Mouse (Mus musculus): ENCODE measurements around the gene Gm527. TPM values are rescaled to one million over a fixed set of nuclear protein-coding genes. Genes with fewer than 3 reads are reported as not detected.

The Gm527 gene
- polyA plus RNA-seq, 1 experiment from 2014 or later = 4.0 TPM

- ATAC-seq (ENCODE audit: low read depth) (no peak), DNase-seq (ENCODE audit: low spot score) (no peak)
- peak overlapping the region; percentile 72 for H3K9ac ChIP-seq (ENCODE audit: low read depth, low read length)
- H3K27ac ChIP-seq (replicated peaks; ENCODE audit: low read depth, low read length) = 0 out of 2 replicates have a peak overlapping the region, but pooled peaks have one; percentile 50
- no peaks in the 10 kb centered on the region for H3K9me3 ChIP-seq (ENCODE audit: control insufficient read depth, low read length)
- peaks cover 10% of the 10 kb centered on the region; the same call in 1 of the 2 replicates for H3K4me1 ChIP-seq (ENCODE audit: control insufficient read depth, insufficient read depth, low read length)
- peak overlapping the region; percentile 69 for H3K4me3 ChIP-seq (ENCODE audit: low read depth, low read length)
- H3K27me3 ChIP-seq (replicated peaks; ENCODE audit: control insufficient read depth, insufficient read depth, low read length) = no peaks in the 10 kb centered on the region
- no peaks in the 10 kb centered on the region for H3K36me3 ChIP-seq (ENCODE audit: control insufficient read depth, insufficient read depth, low read length)
- WGBS = 19% methylated on average over 4 of the region's 4 CpGs
- peak overlapping the region; percentile 77 for H3K4me2 ChIP-seq (ENCODE audit: low read depth, low read length)
These were observed 46.9 kb downstream of the Gm527 start for GRCm38 (mm10) chr12:64964560-64964959.

DNA sequence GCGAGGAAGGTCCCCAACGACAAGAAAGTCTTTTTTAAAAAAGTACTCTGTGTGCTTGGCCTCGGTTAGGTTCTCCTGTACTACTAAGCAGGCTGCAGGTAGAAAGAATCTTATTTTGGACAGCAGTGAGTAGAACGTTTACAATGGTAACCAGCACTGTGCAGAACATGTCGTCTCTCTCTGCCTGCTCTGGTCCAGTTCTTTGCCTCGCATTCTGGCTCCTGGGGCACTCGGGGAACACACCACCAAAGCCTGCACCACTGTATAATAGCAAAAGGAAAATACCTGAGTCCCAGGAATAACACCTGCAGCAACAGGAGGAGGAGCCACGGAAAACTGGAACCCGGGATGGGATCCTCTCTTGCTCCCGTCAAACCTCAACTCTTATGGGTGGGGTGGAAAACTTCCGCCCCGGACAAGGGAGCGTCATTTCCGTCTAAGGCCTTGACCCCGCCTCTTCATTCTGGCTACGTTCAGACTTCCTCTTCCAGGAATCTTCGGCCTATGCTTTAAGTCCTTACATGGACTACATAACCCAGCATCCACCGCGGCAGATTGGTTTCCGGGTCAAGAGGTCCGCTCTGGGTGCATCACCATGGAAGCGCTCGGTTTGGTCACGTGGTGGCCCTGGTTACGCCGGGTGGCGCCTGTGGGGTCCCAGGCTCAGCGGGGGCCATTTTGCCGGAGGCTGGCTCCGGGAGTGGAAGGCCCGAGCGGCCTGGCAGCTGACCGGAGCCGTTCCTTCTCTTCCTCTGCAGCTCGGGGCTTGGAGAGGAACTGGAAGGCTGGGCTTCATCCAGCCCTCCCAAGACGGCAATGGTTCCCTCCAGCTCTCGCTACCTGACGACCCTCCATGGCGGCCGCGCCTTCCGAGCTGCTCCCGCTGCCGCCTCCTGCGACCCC, 47.7 kb downstream of the Gm527 start, which contains the start of the genes Klhl28 and Togaram1:
Gene Klhl28 (minus strand): TSS at position 411 of the 903 bp plus-strand sequence.
Gene Togaram1 (plus strand): TSS at position 681 of the 903 bp plus-strand sequence.
- Histone ChIP-seq H3K27ac (replicated peaks; ENCODE audit: low read depth, low read length) (peak within 1 kb of the TSS; percentile 85), H3K4me3 (ENCODE audit: low read depth, low read length) (peak within 1 kb of the TSS; percentile 69), H3K9ac (ENCODE audit: low read depth, low read length) (peak within 1 kb of the TSS; percentile 76), H3K9me3 (ENCODE audit: control insufficient read depth, low read length) (no peaks in the 10 kb centered on the region), H3K4me1 (ENCODE audit: control insufficient read depth, insufficient read depth, low read length) (peaks cover 15% of the 10 kb centered on the region), H3K36me3 (ENCODE audit: control insufficient read depth, insufficient read depth, low read length) (no peaks in the 10 kb centered on the region), H3K27me3 (replicated peaks; ENCODE audit: control insufficient read depth, insufficient read depth, low read length) (no peaks in the 10 kb centered on the region), H3K4me2 (ENCODE audit: low read depth, low read length) (peak within 1 kb of the TSS; percentile 89)
- under 1% methylated on average over 40 of the region's 45 CpGs for WGBS
- DNase-seq (ENCODE audit: low spot score) (peak; percentile 100), ATAC-seq (ENCODE audit: low read depth) (peak; percentile 99)

- H3K4me2 ChIP-seq (ENCODE audit: low read depth, low read length) = peak overlapping the region; percentile 89
- H3K4me3 ChIP-seq (ENCODE audit: low read depth, low read length) = peak overlapping the region; percentile 69
- peak overlapping the region; percentile 85 for H3K27ac ChIP-seq (replicated peaks; ENCODE audit: low read depth, low read length)
- H3K27me3 ChIP-seq (replicated peaks; ENCODE audit: control insufficient read depth, insufficient read depth, low read length) = no peaks in the 10 kb centered on the region
- H3K9ac ChIP-seq (ENCODE audit: low read depth, low read length) = peak overlapping the region; percentile 76
- 0% methylated on average over 29 of the region's 44 CpGs for WGBS
- peak; percentile 20 for ATAC-seq (ENCODE audit: low read depth)
- H3K4me1 ChIP-seq (ENCODE audit: control insufficient read depth, insufficient read depth, low read length) = peaks cover 23% of the 10 kb centered on the region
- peaks cover 7% of the 10 kb centered on the region; the same call in 1 of the 2 replicates for H3K36me3 ChIP-seq (ENCODE audit: control insufficient read depth, insufficient read depth, low read length)
- DNase-seq (ENCODE audit: low spot score) = peak; percentile 42
- H3K9me3 ChIP-seq (ENCODE audit: control insufficient read depth, low read length) = no peaks in the 10 kb centered on the region
These were observed 48.5 kb downstream of the Gm527 start for GRCm38 (mm10) chr12:64966101-64966631.

DNA sequence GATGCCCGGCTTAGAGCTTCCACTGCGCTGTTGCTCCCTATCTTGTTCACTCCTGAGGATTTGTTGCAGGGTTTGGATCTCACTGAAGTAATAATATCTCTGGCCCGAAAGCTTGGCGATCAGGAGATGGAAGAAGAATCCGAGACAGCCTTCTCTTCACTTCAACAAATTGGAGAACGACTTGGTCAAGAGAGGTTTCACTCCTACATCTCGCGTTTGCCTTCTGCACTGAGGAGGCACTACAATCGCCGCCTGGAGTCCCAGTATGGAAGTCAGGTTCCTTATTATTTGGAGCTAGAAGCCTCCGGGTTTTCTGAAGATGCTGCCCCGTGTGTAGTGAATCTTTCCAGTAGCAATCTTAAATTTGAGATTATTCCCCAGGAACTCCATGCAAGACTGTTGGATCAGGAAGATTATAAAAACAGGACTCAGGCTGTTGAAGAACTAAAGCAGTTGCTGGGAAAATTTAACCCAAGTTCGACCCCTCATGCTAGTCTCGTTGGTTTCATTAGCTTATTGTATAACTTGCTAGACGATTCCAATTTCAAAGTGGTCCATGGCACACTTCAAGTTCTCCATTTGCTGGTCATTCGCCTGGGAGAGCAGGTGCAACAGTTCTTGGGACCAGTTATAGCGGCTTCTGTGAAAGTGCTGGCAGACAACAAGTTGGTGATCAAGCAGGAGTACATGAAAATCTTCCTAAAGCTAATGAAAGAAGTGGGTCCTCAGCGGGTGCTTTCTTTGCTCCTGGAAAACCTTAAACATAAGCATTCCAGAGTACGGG, 49.1 kb downstream of the Gm527 start:
- Histone ChIP-seq H3K36me3 (ENCODE audit: control insufficient read depth, insufficient read depth, low read length) (peaks cover 10% of the 10 kb centered on the region; the same call in 1 of the 2 replicates), H3K4me1 (ENCODE audit: control insufficient read depth, insufficient read depth, low read length) (peaks cover 24% of the 10 kb centered on the region), H3K4me2 (ENCODE audit: low read depth, low read length) (peak overlapping the region; percentile 89), H3K9me3 (ENCODE audit: control insufficient read depth, low read length) (no peaks in the 10 kb centered on the region), H3K9ac (ENCODE audit: low read depth, low read length) (peak overlapping the region; percentile 76), H3K27me3 (replicated peaks; ENCODE audit: control insufficient read depth, insufficient read depth, low read length) (no peaks in the 10 kb centered on the region), H3K4me3 (ENCODE audit: low read depth, low read length) (peak overlapping the region; percentile 69), H3K27ac (replicated peaks; ENCODE audit: low read depth, low read length) (peak overlapping the region; percentile 85; the same call in 1 of the 2 replicates)
- peak; percentile 3 for DNase-seq (ENCODE audit: low spot score)
- ATAC-seq (ENCODE audit: low read depth) = no peak
- 2% methylated on average over 19 of the region's 19 CpGs for WGBS

DNA sequence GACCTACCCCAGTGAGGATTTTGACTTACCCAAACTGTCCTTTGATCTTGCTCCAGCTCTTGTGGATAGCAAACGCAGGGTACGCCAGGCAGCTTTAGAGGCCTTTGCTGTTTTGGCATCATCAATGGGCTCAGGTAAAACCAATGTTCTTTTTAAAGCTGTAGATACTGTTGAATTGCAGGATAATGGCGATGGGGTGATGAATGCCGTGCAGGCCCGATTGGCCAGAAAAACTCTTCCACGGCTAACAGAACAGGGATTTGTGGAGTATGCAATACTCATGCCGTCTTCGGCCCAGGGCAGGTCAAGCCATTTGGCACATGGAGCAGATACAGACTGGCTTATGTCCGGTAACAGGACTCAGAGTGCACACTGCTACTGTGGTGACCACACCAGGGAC, 49.8 kb downstream of the Gm527 start:
- DNase-seq (ENCODE audit: low spot score) (no peak), ATAC-seq (ENCODE audit: low read depth) (no peak)
- Histone ChIP-seq H3K27ac (replicated peaks; ENCODE audit: low read depth, low read length) (no peak overlapping the region), H3K36me3 (ENCODE audit: control insufficient read depth, insufficient read depth, low read length) (peaks cover 10% of the 10 kb centered on the region; the same call in 1 of the 2 replicates), H3K4me2 (ENCODE audit: low read depth, low read length) (peak overlapping the region; percentile 89), H3K9me3 (ENCODE audit: control insufficient read depth, low read length) (no peaks in the 10 kb centered on the region), H3K4me3 (ENCODE audit: low read depth, low read length) (peak overlapping the region; percentile 69), H3K4me1 (ENCODE audit: control insufficient read depth, insufficient read depth, low read length) (peaks cover 24% of the 10 kb centered on the region), H3K27me3 (replicated peaks; ENCODE audit: control insufficient read depth, insufficient read depth, low read length) (no peaks in the 10 kb centered on the region), H3K9ac (ENCODE audit: low read depth, low read length) (peak overlapping the region; percentile 76)
- 0% methylated on average over 9 of the region's 9 CpGs for WGBS

GRCm38 (mm10) chr12:64968067-64968466, 50.4 kb downstream of the Gm527 start:
- 0% methylated on average over 2 of the region's 2 CpGs for WGBS

DNA sequence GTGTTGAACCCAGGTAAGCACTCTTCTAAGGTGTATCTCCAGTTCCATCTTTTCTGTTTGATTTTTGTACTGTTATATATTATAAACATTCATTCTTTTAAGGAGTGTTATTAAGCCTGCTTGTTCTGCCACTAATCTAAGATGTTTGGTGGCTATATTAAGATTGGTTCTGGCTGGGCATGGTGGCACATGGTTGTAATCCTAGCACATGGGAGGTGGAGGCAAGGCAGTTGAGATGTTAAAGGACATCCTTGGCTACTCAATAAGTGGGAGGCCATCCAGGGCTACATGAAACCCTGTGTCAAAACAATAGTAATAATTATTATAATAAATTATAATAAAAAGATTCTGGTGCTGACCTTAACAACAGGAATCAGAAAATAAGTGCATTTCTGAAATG, 53.7 kb downstream of the Gm527 start:
- DNase-seq (ENCODE audit: low spot score) = no peak
- no peaks in the 10 kb centered on the region for H3K9me3 ChIP-seq (ENCODE audit: control insufficient read depth, low read length)
- no peaks in the 10 kb centered on the region for H3K27me3 ChIP-seq (replicated peaks; ENCODE audit: control insufficient read depth, insufficient read depth, low read length)
- peaks cover 10% of the 10 kb centered on the region; the same call in 1 of the 2 replicates for H3K36me3 ChIP-seq (ENCODE audit: control insufficient read depth, insufficient read depth, low read length)
- peaks cover 21% of the 10 kb centered on the region for H3K4me1 ChIP-seq (ENCODE audit: control insufficient read depth, insufficient read depth, low read length)
- no peak overlapping the region for H3K9ac ChIP-seq (ENCODE audit: low read depth, low read length)
- no peak overlapping the region for H3K4me3 ChIP-seq (ENCODE audit: low read depth, low read length)
- ATAC-seq (ENCODE audit: low read depth) = no peak
- H3K27ac ChIP-seq (replicated peaks; ENCODE audit: low read depth, low read length) = no peak overlapping the region
- peak overlapping the region; percentile 37 for H3K4me2 ChIP-seq (ENCODE audit: low read depth, low read length)

More at GRCm38 (mm10) chr12:64968067-64968466, 50.4 kb downstream of the Gm527 start:
- no peaks in the 10 kb centered on the region for H3K9me3 ChIP-seq (ENCODE audit: control insufficient read depth, low read length)
- DNase-seq (ENCODE audit: low spot score) = peak; percentile 2
- H3K4me1 ChIP-seq (ENCODE audit: control insufficient read depth, insufficient read depth, low read length) = peaks cover 24% of the 10 kb centered on the region
- ATAC-seq (ENCODE audit: low read depth) = no peak
- H3K4me2 ChIP-seq (ENCODE audit: low read depth, low read length) = peak overlapping the region; percentile 89
- peak overlapping the region; percentile 76 for H3K9ac ChIP-seq (ENCODE audit: low read depth, low read length)
- H3K27ac ChIP-seq (replicated peaks; ENCODE audit: low read depth, low read length) = no peak overlapping the region
- H3K4me3 ChIP-seq (ENCODE audit: low read depth, low read length) = peak overlapping the region; percentile 69
- H3K36me3 ChIP-seq (ENCODE audit: control insufficient read depth, insufficient read depth, low read length) = peaks cover 10% of the 10 kb centered on the region; the same call in 1 of the 2 replicates
- H3K27me3 ChIP-seq (replicated peaks; ENCODE audit: control insufficient read depth, insufficient read depth, low read length) = no peaks in the 10 kb centered on the region

GRCm38 (mm10) chr12:64972063-64972462, 54.4 kb downstream of the Gm527 start:
- Histone ChIP-seq H3K4me2 (ENCODE audit: low read depth, low read length) (no peak overlapping the region), H3K4me3 (ENCODE audit: low read depth, low read length) (no peak overlapping the region), H3K36me3 (ENCODE audit: control insufficient read depth, insufficient read depth, low read length) (peaks cover 10% of the 10 kb centered on the region; the same call in 1 of the 2 replicates), H3K9ac (ENCODE audit: low read depth, low read length) (no peak overlapping the region), H3K27me3 (replicated peaks; ENCODE audit: control insufficient read depth, insufficient read depth, low read length) (no peaks in the 10 kb centered on the region), H3K9me3 (ENCODE audit: control insufficient read depth, low read length) (no peaks in the 10 kb centered on the region), H3K4me1 (ENCODE audit: control insufficient read depth, insufficient read depth, low read length) (peaks cover 21% of the 10 kb centered on the region), H3K27ac (replicated peaks; ENCODE audit: low read depth, low read length) (no peak overlapping the region)
- 84% methylated on average over 6 of the region's 6 CpGs for WGBS
- DNase-seq (ENCODE audit: low spot score) (no peak), ATAC-seq (ENCODE audit: low read depth) (no peak)

Measured in embryonic facial prominence, embryonic 14.5 days (tissue).